Mouse (Mus musculus): ENCODE measurements around the gene Borcs8. TPM values are rescaled to one million over a fixed set of nuclear protein-coding genes. Genes with fewer than 3 reads are reported as not detected.

Gene Borcs8
- polyA plus RNA-seq, 1 experiment from 2014 or later, result 42.1 TPM

- Histone ChIP-seq H3K4me2 (replicated peaks) (no peak overlapping the region), H3K27me3 (no peaks in the 10 kb centered on the region; the same call in 1 of the 2 replicates), H3K4me1 (0 out of 2 replicates have a peak, but pooled peaks cover 3% of the 10 kb centered on the region), H3K27ac (no peak overlapping the region), H3K36me3 (no peaks in the 10 kb centered on the region), H3K9ac (no peak overlapping the region), H3K9me3 (replicated peaks) (no peaks in the 10 kb centered on the region), H3K4me3 (no peak overlapping the region)
- 76% methylated on average over 3 of the region's 3 CpGs for WGBS
- ATAC-seq (ENCODE audit: low FRiP score), result no peak
Measured at GRCm38 (mm10) chr8:70194191-70194590, 54.9 kb downstream of the Borcs8 start.

GRCm38 (mm10) chr8:70195762-70196161, 56.5 kb downstream of the Borcs8 start:
- no peak overlapping the region for H3K9ac ChIP-seq
- no peak for ATAC-seq (ENCODE audit: low FRiP score)
- WGBS, result 82% methylated on average over 2 of the region's 2 CpGs
- H3K4me3 ChIP-seq, result no peak overlapping the region
- H3K27ac ChIP-seq, result no peak overlapping the region
- no peaks in the 10 kb centered on the region for H3K9me3 ChIP-seq (replicated peaks)
- H3K36me3 ChIP-seq, result no peaks in the 10 kb centered on the region
- no peaks in the 10 kb centered on the region; the same call in 1 of the 2 replicates for H3K27me3 ChIP-seq
- H3K4me1 ChIP-seq, result 0 out of 2 replicates have a peak, but pooled peaks cover 9% of the 10 kb centered on the region
- H3K4me2 ChIP-seq (replicated peaks), result no peak overlapping the region

Small RNA genes within 50 kb of the gene (microRNA-seq; reads per million reads assigned to microRNA genes)
- gene Mir7066, result 1.1 reads per million

Other genes with a start within 250 kb of the Borcs8 start
- 4.1 and 4.7 TPM in 2 replicates for gene Tssk6, start 237.3 kb upstream of the Borcs8 start, polyA plus RNA-seq (2016; fragmentation: Nextera tagmentation; extraction: Ambion mirVana)
- 160 and 167 TPM in 2 replicates for gene Ndufa13, start 236.9 kb upstream of the Borcs8 start, polyA plus RNA-seq (2016; fragmentation: Nextera tagmentation; extraction: Ambion mirVana)
- 10.1 and 12.4 TPM in 2 replicates for gene Yjefn3, start 236.8 kb upstream of the Borcs8 start, polyA plus RNA-seq (2016; fragmentation: Nextera tagmentation; extraction: Ambion mirVana)
- gene Gatad2a, start 143.1 kb upstream of the Borcs8 start, polyA plus RNA-seq (2016; fragmentation: Nextera tagmentation; extraction: Ambion mirVana), result 53.1 and 54.8 TPM in 2 replicates
- gene Mau2, start 96.8 kb upstream of the Borcs8 start, polyA plus RNA-seq (2016; fragmentation: Nextera tagmentation; extraction: Ambion mirVana), result 73.5 and 76.0 TPM in 2 replicates
- 53.7 and 56.0 TPM in 2 replicates for gene Sugp1, start 96.7 kb upstream of the Borcs8 start, polyA plus RNA-seq (2016; fragmentation: Nextera tagmentation; extraction: Ambion mirVana)
- gene Tm6sf2, start 66.6 kb upstream of the Borcs8 start, polyA plus RNA-seq (2016; fragmentation: Nextera tagmentation; extraction: Ambion mirVana), result 1.0 and 2.2 TPM in 2 replicates
- gene Hapln4, start 56.0 kb upstream of the Borcs8 start, polyA plus RNA-seq (2016; fragmentation: Nextera tagmentation; extraction: Ambion mirVana), result 0.34 and 0.81 TPM in 2 replicates
- gene Ncan, start 18.6 kb upstream of the Borcs8 start, polyA plus RNA-seq (2016; fragmentation: Nextera tagmentation; extraction: Ambion mirVana), result 92.0 and 107 TPM in 2 replicates
- 24.7 and 27.2 TPM in 2 replicates for gene Nr2c2ap, start 8.2 kb upstream of the Borcs8 start, polyA plus RNA-seq (2016; fragmentation: Nextera tagmentation; extraction: Ambion mirVana)
- gene Rfxank, start 345 bp upstream of the Borcs8 start, polyA plus RNA-seq (2016; fragmentation: Nextera tagmentation; extraction: Ambion mirVana), result 17.0 and 21.0 TPM in 2 replicates
- gene Mef2b, start 212 bp downstream of the Borcs8 start, polyA plus RNA-seq (2016; fragmentation: Nextera tagmentation; extraction: Ambion mirVana), result 0.32 and 0.70 TPM in 2 replicates
- gene Tmem161a, start 32.9 kb downstream of the Borcs8 start, polyA plus RNA-seq (2016; fragmentation: Nextera tagmentation; extraction: Ambion mirVana), result 43.9 and 47.9 TPM in 2 replicates
- gene Slc25a42, start 72.8 kb downstream of the Borcs8 start, polyA plus RNA-seq (2016; fragmentation: Nextera tagmentation; extraction: Ambion mirVana), result 4.3 and 5.3 TPM in 2 replicates
- gene Sugp2, start 94.7 kb downstream of the Borcs8 start, polyA plus RNA-seq (2016; fragmentation: Nextera tagmentation; extraction: Ambion mirVana), result 72.0 and 75.8 TPM in 2 replicates
- gene Armc6, start 95.0 kb downstream of the Borcs8 start, polyA plus RNA-seq (2016; fragmentation: Nextera tagmentation; extraction: Ambion mirVana), result 48.4 and 49.2 TPM in 2 replicates
- gene Homer3, start 143.3 kb downstream of the Borcs8 start, polyA plus RNA-seq (2016; fragmentation: Nextera tagmentation; extraction: Ambion mirVana), result 80.7 and 81.1 TPM in 2 replicates
- gene Ddx49, start 163.0 kb downstream of the Borcs8 start, polyA plus RNA-seq (2016; fragmentation: Nextera tagmentation; extraction: Ambion mirVana), result 49.9 and 50.8 TPM in 2 replicates
- gene Cope, start 163.0 kb downstream of the Borcs8 start, polyA plus RNA-seq (2016; fragmentation: Nextera tagmentation; extraction: Ambion mirVana), result 216 and 260 TPM in 2 replicates
- gene Cers1, start 176.3 kb downstream of the Borcs8 start, polyA plus RNA-seq (2016; fragmentation: Nextera tagmentation; extraction: Ambion mirVana), result 16.3 and 17.8 TPM in 2 replicates
- 2.2 and 4.4 TPM in 2 replicates for gene Gdf1, start 190.3 kb downstream of the Borcs8 start, polyA plus RNA-seq (2016; fragmentation: Nextera tagmentation; extraction: Ambion mirVana)
- 34.2 and 34.3 TPM in 2 replicates for gene Upf1, start 213.8 kb downstream of the Borcs8 start, polyA plus RNA-seq (2016; fragmentation: Nextera tagmentation; extraction: Ambion mirVana)
- gene Comp, start 234.1 kb downstream of the Borcs8 start, polyA plus RNA-seq (2016; fragmentation: Nextera tagmentation; extraction: Ambion mirVana), result 1.2 and 3.0 TPM in 2 replicates